Mouse (Mus musculus) testis, adult 2 months (tissue): ENCODE measurements around the gene Shkbp1.

ENCODE experiments used
- CTCF ChIP-seq: fragments of 200-500 bp; IDR thresholded peaks from 2 replicates; pipeline ENCODE4 v1.5.1; 2012; ENCODE audit warnings: low read depth, mild to moderate bottlenecking, inconsistent platforms, low read length, moderate library complexity; ENCODE audit not compliant: control insufficient read depth, insufficient read depth, insufficient replicate concordance
- POLR2A ChIP-seq: fragments of 200-500 bp; IDR thresholded peaks from 2 replicates; pipeline ENCODE4 v1.6.1; 2012; ENCODE audit warnings: low read depth, mild to moderate bottlenecking, inconsistent platforms, low read length, moderate library complexity; ENCODE audit not compliant: control insufficient read depth

DNA sequence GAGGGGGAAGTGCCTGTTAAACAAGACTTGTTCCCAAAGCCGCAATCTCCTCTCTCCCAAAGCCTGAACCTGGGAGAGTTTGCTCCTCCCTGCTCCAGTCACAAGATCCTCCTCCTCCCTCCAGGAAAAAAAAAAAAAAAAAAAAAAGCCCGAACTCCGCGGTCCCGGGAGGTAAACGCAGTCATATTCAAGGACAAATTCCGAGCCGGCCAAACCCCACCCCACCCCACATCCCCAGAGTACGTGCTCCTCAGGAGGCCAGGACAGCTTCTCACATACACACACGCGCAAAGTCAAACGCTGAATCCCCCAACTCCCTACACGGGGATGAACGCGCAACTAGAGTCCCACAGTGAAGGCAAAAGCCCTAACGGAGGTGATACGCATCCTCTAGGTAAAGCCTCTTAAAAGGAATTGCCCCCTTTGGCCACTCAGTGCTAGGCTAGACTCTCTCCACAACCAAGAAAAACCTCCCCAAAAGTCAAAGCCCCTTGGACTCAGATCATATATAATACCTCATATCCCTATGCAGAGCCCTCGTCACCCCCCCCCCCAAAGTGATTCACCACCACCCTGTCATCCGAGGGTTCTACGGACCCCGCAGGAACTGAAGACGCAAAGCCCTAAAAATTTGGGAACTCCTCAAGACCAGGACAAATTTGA is 39.8 kb upstream of the Shkbp1 start:
- no peak for TF ChIP-seq CTCF
- no peak for TF ChIP-seq POLR2A
